9 mouse cellular contexts compared by ENCODE assay signal in the genomic region with DNA sequence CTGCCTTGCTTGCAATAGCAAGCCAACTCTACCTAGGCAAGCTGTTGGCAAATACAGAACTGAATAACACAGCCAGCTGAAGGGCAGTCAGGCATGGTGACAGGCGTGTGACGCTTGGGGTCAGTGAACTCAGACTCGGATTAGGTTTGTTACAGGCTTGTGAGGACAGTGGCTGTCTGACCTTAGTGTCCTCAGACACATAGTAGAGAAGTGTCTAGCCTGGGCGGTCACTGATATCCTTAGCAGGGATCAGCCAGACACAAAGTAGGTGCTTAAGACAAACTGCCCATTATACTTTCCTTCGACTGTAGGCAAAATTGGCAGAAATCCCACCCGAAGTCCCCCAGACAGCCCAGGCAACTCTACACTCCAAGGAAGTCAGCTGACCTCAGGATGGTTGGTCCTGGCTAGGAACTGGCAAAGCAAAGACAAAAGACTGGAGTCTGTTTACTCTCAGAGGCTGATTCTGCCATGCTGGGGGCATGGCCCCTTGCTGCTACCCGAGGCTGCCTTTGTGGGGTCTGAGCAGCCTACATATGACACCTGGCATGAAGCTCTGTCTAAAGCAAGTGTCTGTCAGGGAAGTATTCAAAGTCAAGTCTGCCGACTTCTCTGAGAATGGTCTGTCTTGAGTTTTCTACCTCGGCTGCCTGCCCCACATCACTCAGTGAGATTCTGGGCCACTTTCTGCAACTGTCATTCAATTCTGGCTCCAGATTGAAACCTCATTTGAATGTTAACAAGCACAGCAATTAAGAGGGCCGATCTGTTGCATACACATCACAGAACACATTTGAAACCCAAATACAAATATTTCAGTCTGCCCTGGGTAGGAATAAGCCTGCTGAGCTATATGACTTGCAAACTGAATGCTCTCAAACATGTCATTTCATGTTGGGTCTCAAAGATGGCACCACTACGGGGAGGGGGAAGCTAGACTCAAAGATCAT.
DNase-seq lines count a peak whose midpoint lies in the region; ATAC-seq and TF ChIP-seq lines count a peak whose summit lies in the region.
"Had no signal": no experiment of that assay in that cellular context is flagged by ENCODE, and none has a peak within 500 bp of the region (broad histone marks: within the 10 kb centered on the region; RNA-seq: fewer than 3 reads in every experiment).

No protein-coding gene starts in this region.

- peaks cover 8% of the 10 kb centered on the region for H3K4me1 ChIP-seq in kidney, embryonic 14.5 days (ENCODE audit: control insufficient read depth, insufficient read depth, low read length)
- H3K4me1 ChIP-seq in forebrain, embryonic 14.5 days (ENCODE audit: control insufficient read depth, insufficient read depth, low read length), result peaks cover 13% of the 10 kb centered on the region
- no peaks in the 10 kb centered on the region; the same call in none of the 2 replicates for H3K4me1 ChIP-seq in hindbrain, postnatal 0 days (ENCODE audit: insufficient read depth, low read length)

- no peak overlapping the region for H3K27ac ChIP-seq in kidney, embryonic 14.5 days (ENCODE audit: low read depth, low read length)
- H3K27ac ChIP-seq in forebrain, embryonic 14.5 days (ENCODE audit: low read depth, low read length), result peak overlapping the region; percentile 66; the same call in 1 of the 2 replicates
- H3K27ac ChIP-seq in hindbrain, postnatal 0 days, result 0 out of 2 replicates have a peak overlapping the region, but pooled peaks have one; percentile 27

- H3K9ac ChIP-seq in kidney, embryonic 14.5 days (ENCODE audit: low read depth, low read length), result no peak overlapping the region
- no peak overlapping the region for H3K9ac ChIP-seq in forebrain, embryonic 14.5 days (ENCODE audit: low read length)
- no peak overlapping the region for H3K9ac ChIP-seq in hindbrain, postnatal 0 days (replicated peaks; ENCODE audit: low read length)

- H3K4me3 ChIP-seq in kidney, embryonic 14.5 days (ENCODE audit: low read length), result no peak overlapping the region
- H3K4me3 ChIP-seq in forebrain, embryonic 14.5 days (ENCODE audit: low read depth, low read length), result no peak overlapping the region
- no peak overlapping the region for H3K4me3 ChIP-seq in hindbrain, postnatal 0 days (ENCODE audit: low read length)
- H3K4me3 ChIP-seq: myocyte had no signal

- WGBS in kidney, embryonic 14.5 days, result 56% methylated on average over 11 of the region's 11 CpGs
- WGBS in forebrain, embryonic 14.5 days, result 44% methylated on average over 11 of the region's 11 CpGs
- WGBS in hindbrain, postnatal 0 days, result 42% methylated on average over 11 of the region's 11 CpGs

- ATAC-seq in kidney, embryonic 14.5 days (ENCODE audit: low FRiP score, low TSS enrichment), result no peak
- peak; percentile 92 for ATAC-seq in forebrain, embryonic 14.5 days
- peak; percentile 58; the same call in 1 of the 2 replicates for ATAC-seq in hindbrain, postnatal 0 days

- peak; percentile 77 for DNase-seq in kidney, adult 11 months
- peak; percentile 86 for DNase-seq in forebrain, embryonic 14.5 days (ENCODE audit: low spot score)
- DNase-seq in hindbrain, postnatal 0 days (ENCODE audit: low spot score), result peak; percentile 42
- peak; percentile 63 for DNase-seq in skeletal muscle tissue, adult 2 months (ENCODE audit: low read depth, low spot score)
- no peak for DNase-seq in layer of hippocampus, adult 9-10 months (ENCODE audit: low spot score)
- DNase-seq in embryo, embryonic 9.5 days (ENCODE audit: extremely low spot score), result no peak
- no peak for DNase-seq in urinary bladder, postnatal 25 days (ENCODE audit: low spot score)

- no peaks in the 10 kb centered on the region for H3K36me3 ChIP-seq in kidney, embryonic 14.5 days (ENCODE audit: control insufficient read depth, insufficient read depth, low read length)
- no peaks in the 10 kb centered on the region for H3K36me3 ChIP-seq in forebrain, embryonic 14.5 days (ENCODE audit: control insufficient read depth, insufficient read depth, low read length)
- H3K36me3 ChIP-seq in hindbrain, postnatal 0 days (ENCODE audit: insufficient read depth, low read length), result no peaks in the 10 kb centered on the region

- no peaks in the 10 kb centered on the region for H3K27me3 ChIP-seq in kidney, embryonic 14.5 days (ENCODE audit: control insufficient read depth, insufficient read depth, low read length)
- H3K27me3 ChIP-seq in forebrain, embryonic 14.5 days (replicated peaks; ENCODE audit: control insufficient read depth, insufficient read depth, low read length), result no peaks in the 10 kb centered on the region
- H3K27me3 ChIP-seq in hindbrain, postnatal 0 days (ENCODE audit: insufficient read depth, low read length), result no peaks in the 10 kb centered on the region

- H3K9me3 ChIP-seq in kidney, embryonic 14.5 days (ENCODE audit: control insufficient read depth, low read length), result no peaks in the 10 kb centered on the region
- H3K9me3 ChIP-seq in forebrain, embryonic 14.5 days (replicated peaks; ENCODE audit: control insufficient read depth, low read length), result no peaks in the 10 kb centered on the region
- H3K9me3 ChIP-seq in hindbrain, postnatal 0 days (ENCODE audit: low read length), result no peaks in the 10 kb centered on the region

- no peak overlapping the region for H3K4me2 ChIP-seq in kidney, embryonic 14.5 days (replicated peaks; ENCODE audit: low read depth, low read length)
- H3K4me2 ChIP-seq in forebrain, embryonic 14.5 days (ENCODE audit: low read length), result no peak overlapping the region
- H3K4me2 ChIP-seq in hindbrain, postnatal 0 days (ENCODE audit: low read depth, low read length), result no peak overlapping the region

- TF ChIP-seq CTCF in hindbrain, postnatal 0 days (IDR thresholded peaks at IDR 0.05; ENCODE audit: low read depth), result no peak

Comparison
In these comparisons a context has a peak if more than half of its experiments do, and no peak if none do; other contexts are left out.
1. DNase-seq: peak in kidney, adult 11 months (single experiment), forebrain, embryonic 14.5 days (single experiment), hindbrain, postnatal 0 days (single experiment) and skeletal muscle tissue, adult 2 months (single experiment); none in layer of hippocampus, adult 9-10 months (single experiment), embryo, embryonic 9.5 days (single experiment) and urinary bladder, postnatal 25 days (single experiment).